Mouse (Mus musculus): ENCODE data around the gene Stam2.

The Stam2 gene

GRCm38 (mm10) chr2:52720231-52721025 is 21.7 kb downstream of the Stam2 start:
- DNase-seq: no peak

GRCm38 (mm10) chr2:52717076-52717475 is 25.0 kb downstream of the Stam2 start:
- no peak for DNase-seq

- no peak for DNase-seq
Observed at GRCm38 (mm10) chr2:52715538-52715937, 26.5 kb downstream of the Stam2 start.

GRCm38 (mm10) chr2:52714111-52714510 is 28.0 kb downstream of the Stam2 start:
- DNase-seq: no peak

GRCm38 (mm10) chr2:52710804-52711203 is 31.3 kb downstream of the Stam2 start:
- no peak for DNase-seq

GRCm38 (mm10) chr2:52709417-52709816 is 32.7 kb downstream of the Stam2 start:
- no peak for DNase-seq

GRCm38 (mm10) chr2:52701368-52702036 is 40.6 kb downstream of the Stam2 start:
- DNase-seq: no peak

- DNase-seq: no peak
Observed at GRCm38 (mm10) chr2:52700352-52700751, 41.7 kb downstream of the Stam2 start.

GRCm38 (mm10) chr2:52694604-52695003 is 47.5 kb downstream of the Stam2 start:
- no peak for DNase-seq

- DNase-seq: no peak
Observed at GRCm38 (mm10) chr2:52691745-52692144, 50.3 kb downstream of the Stam2 start.

- DNase-seq: no peak
Observed at GRCm38 (mm10) chr2:52686601-52687000, 55.5 kb downstream of the Stam2 start.

GRCm38 (mm10) chr2:52677589-52677988 is 64.5 kb downstream of the Stam2 start:
- DNase-seq: no peak

- DNase-seq: peak; percentile 34
Observed at GRCm38 (mm10) chr2:52676913-52677303, 65.2 kb downstream of the Stam2 start.

- peak; percentile 74 for DNase-seq
Observed at GRCm38 (mm10) chr2:52676023-52676912, 65.8 kb downstream of the Stam2 start, which contains the start of gene Cacnb4. TSS of gene Cacnb4 (minus strand) at chr2:52676831.

GRCm38 (mm10) chr2:52675278-52675987 is 66.6 kb downstream of the Stam2 start:
- peak; percentile 9 for DNase-seq

- peak; percentile 20 for DNase-seq
Observed at GRCm38 (mm10) chr2:52674886-52675277, 67.2 kb downstream of the Stam2 start.

GRCm38 (mm10) chr2:52673172-52673571 is 68.9 kb downstream of the Stam2 start:
- no peak for DNase-seq

GRCm38 (mm10) chr2:52670733-52671132 is 71.3 kb downstream of the Stam2 start:
- DNase-seq: no peak

GRCm38 (mm10) chr2:52668480-52668879 is 73.6 kb downstream of the Stam2 start:
- DNase-seq: no peak

- DNase-seq: no peak
Observed at GRCm38 (mm10) chr2:52656722-52657121, 85.4 kb downstream of the Stam2 start.

GRCm38 (mm10) chr2:52654541-52654940 is 87.5 kb downstream of the Stam2 start:
- DNase-seq: no peak

- DNase-seq: no peak
Observed at GRCm38 (mm10) chr2:52651547-52651946, 90.5 kb downstream of the Stam2 start.
